Mouse (Mus musculus) kidney, adult 2 months (tissue): ENCODE data around the gene Ccdc106.

Experiments used
- CTCF ChIP-seq: fragments of 200-500 bp; conservative IDR thresholded peaks from 2 replicates; pipeline ENCODE4 v1.5.1; 2011; ENCODE audit warnings: low read depth, mild to moderate bottlenecking, control low read depth, low read length, moderate library complexity, mixed read lengths; ENCODE audit not compliant: insufficient read depth, insufficient read length
- POLR2A ChIP-seq: fragments of 200-500 bp; IDR thresholded peaks from one replicate; pipeline ENCODE4 v1.6.1; 2011; ENCODE audit warnings: low read depth, low read length, control low read depth

DNA sequence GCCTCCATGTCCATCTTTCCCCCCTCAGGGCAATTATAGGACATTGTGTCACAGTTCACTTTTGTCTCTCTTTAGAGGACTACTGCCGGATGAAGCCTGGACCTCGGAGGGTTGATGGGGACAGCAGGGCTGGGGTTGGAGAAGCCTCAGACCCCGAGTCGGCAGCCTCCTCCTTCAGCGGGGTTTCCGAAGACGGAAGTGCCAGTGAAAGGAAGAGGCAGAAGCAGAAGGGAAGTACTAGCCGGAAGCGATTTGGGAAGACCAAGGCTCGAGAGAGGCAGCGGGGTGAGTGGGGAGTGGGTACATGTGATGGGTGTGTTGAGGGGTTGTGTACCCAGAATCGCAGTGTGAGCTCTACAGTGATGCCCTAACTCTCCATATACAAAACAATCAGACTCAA, 39.1 kb downstream of the Ccdc106 start:
- TF ChIP-seq POLR2A (no peak), CTCF (no peak)
